Mouse (Mus musculus) neural tube, embryonic 12.5 days (tissue): ENCODE data around the gene Vasp. TPM values are rescaled to one million over a fixed set of nuclear protein-coding genes. Genes with fewer than 3 reads are reported as not detected.
"Not testable (repeated sequence)": the region's sequence is repeated elsewhere in the genome, so short reads cannot be mapped to it uniquely, and the experiment has no call there.

Source experiments
- ATAC-seq: fragments of 200-750 bp; cut with Nextera tagmentation; 2 replicates; pipeline ENCODE4 v1.8.0; 2017; ENCODE audit warnings: low read depth, mild to moderate bottlenecking, moderate TSS enrichment, moderate library complexity; ENCODE audit not compliant: low FRiP score
- H3K27ac ChIP-seq: fragments of 300-500 bp; sonication (generic); 2 replicates; pipeline ENCODE4 v1.5.1; 2016
- H3K27me3 ChIP-seq: fragments of 300-500 bp; sonication (generic); replicated peaks from 2 replicates; pipeline ENCODE4 v1.6.1; 2016; ENCODE audit warnings: mild to moderate bottlenecking
- H3K36me3 ChIP-seq: fragments of 300-500 bp; sonication (generic); 2 replicates; pipeline ENCODE4 v1.6.1; 2016; ENCODE audit warnings: mild to moderate bottlenecking
- H3K4me1 ChIP-seq: fragments of 300-500 bp; sonication (generic); 2 replicates; pipeline ENCODE4 v1.6.1; 2016
- H3K4me2 ChIP-seq: fragments of 300-500 bp; sonication (generic); replicated peaks from 2 replicates; pipeline ENCODE4 v1.6.1; 2016; ENCODE audit warnings: mild to moderate bottlenecking
- H3K4me3 ChIP-seq: fragments of 300-500 bp; sonication (generic); 2 replicates; pipeline ENCODE4 v1.5.1; 2016
- H3K9ac ChIP-seq: fragments of 300-500 bp; sonication (generic); 2 replicates; pipeline ENCODE4 v1.6.1; 2016; ENCODE audit warnings: mild to moderate bottlenecking
- H3K9me3 ChIP-seq: fragments of 300-500 bp; sonication (generic); 2 replicates; pipeline ENCODE4 v1.6.1; 2016; ENCODE audit warnings: mild to moderate bottlenecking
- WGBS: fragments of 180-500 bp; shearing (Covaris S2); methylation state at CpG from one replicate; pipeline ENCODE4 v1.1.7; 2016; 5-methylcytosine and 5-hydroxymethylcytosine counted together
- polyA plus RNA-seq: library from polyadenylated mRNA; unstranded; fragments of >200 nt; fragmentation: Nextera tagmentation; extraction: Ambion mirVana; gene quantifications from 2 replicates; pipeline ENCODE4 v1.2.1, GENCODE M21; 2016

Gene Vasp
- polyA plus RNA-seq, 1 experiment from 2014 or later: 53.4 TPM

- Histone ChIP-seq H3K27me3 (peaks cover 43% of the 10 kb centered on the region), H3K4me3 (peak overlapping the region; percentile 84), H3K4me2 (peak overlapping the region; percentile 86)
- 0 out of 2 replicates have a peak, but pooled peaks have one; percentile 1 for ATAC-seq
- WGBS: 35% methylated on average over 6 of the region's 6 CpGs
- H3K9ac ChIP-seq, H3K27ac ChIP-seq, H3K9me3 ChIP-seq, H3K36me3 ChIP-seq, H3K4me1 ChIP-seq: not testable (repeated sequence)
Observed at GRCm38 (mm10) chr7:19281680-19282304, 10.2 kb upstream of the Vasp start.

- Histone ChIP-seq H3K9me3 (no peaks in the 10 kb centered on the region), H3K4me2 (peak within 1 kb of the TSS; percentile 51), H3K27ac (no peak within 1 kb of the TSS), H3K27me3 (peaks cover 43% of the 10 kb centered on the region), H3K9ac (no peak within 1 kb of the TSS), H3K4me1 (peaks cover 8% of the 10 kb centered on the region), H3K36me3 (no peaks in the 10 kb centered on the region), H3K4me3 (peak within 1 kb of the TSS; percentile 24)
- ATAC-seq: no peak
- 1% methylated on average over 46 of the region's 46 CpGs for WGBS
Observed at GRCm38 (mm10) chr7:19279581-19280114, 8.0 kb upstream of the Vasp start, which contains the start of gene Ppm1n. Ppm1n (minus strand) TSS chr7:19280064.

- WGBS: 3% methylated on average over 34 of the region's 34 CpGs
- no peaks in the 10 kb centered on the region for H3K9me3 ChIP-seq
- no peak overlapping the region for H3K9ac ChIP-seq
- peaks cover 8% of the 10 kb centered on the region for H3K4me1 ChIP-seq
- peaks cover 43% of the 10 kb centered on the region for H3K27me3 ChIP-seq
- ATAC-seq: no peak
- H3K36me3 ChIP-seq: no peaks in the 10 kb centered on the region
- no peak overlapping the region for H3K27ac ChIP-seq
- peak overlapping the region; percentile 24 for H3K4me3 ChIP-seq
- H3K4me2 ChIP-seq: peak overlapping the region; percentile 51
Observed at GRCm38 (mm10) chr7:19279052-19279451, 7.4 kb upstream of the Vasp start.

GRCm38 (mm10) chr7:19276253-19276652 is 4.6 kb upstream of the Vasp start:
- H3K36me3 ChIP-seq: no peaks in the 10 kb centered on the region
- no peak overlapping the region for H3K9ac ChIP-seq
- H3K27ac ChIP-seq: no peak overlapping the region
- peaks cover 41% of the 10 kb centered on the region for H3K27me3 ChIP-seq
- H3K4me2 ChIP-seq: no peak overlapping the region
- no peaks in the 10 kb centered on the region for H3K9me3 ChIP-seq
- 53% methylated on average over 4 of the region's 4 CpGs for WGBS
- H3K4me3 ChIP-seq: no peak overlapping the region
- ATAC-seq: no peak
- H3K4me1 ChIP-seq: no peaks in the 10 kb centered on the region

GRCm38 (mm10) chr7:19272173-19272764 is 652 bp upstream of the Vasp start:
- peak; percentile 58 for ATAC-seq
- 0 out of 2 replicates have a peak, but pooled peaks cover 6% of the 10 kb centered on the region for H3K36me3 ChIP-seq
- peak overlapping the region; percentile 96 for H3K4me2 ChIP-seq
- H3K27ac ChIP-seq: peak overlapping the region; percentile 38; the same call in 1 of the 2 replicates
- WGBS: under 1% methylated on average over 33 of the region's 36 CpGs
- peak overlapping the region; percentile 97 for H3K4me3 ChIP-seq
- no peaks in the 10 kb centered on the region for H3K9me3 ChIP-seq
- H3K9ac ChIP-seq: peak overlapping the region; percentile 92
- peaks cover 21% of the 10 kb centered on the region for H3K4me1 ChIP-seq
- H3K27me3 ChIP-seq: peaks cover 4% of the 10 kb centered on the region; the same call in 1 of the 2 replicates

- peak overlapping the region; percentile 32; the same call in 1 of the 2 replicates for H3K27ac ChIP-seq
- H3K4me2 ChIP-seq: peak overlapping the region; percentile 96
- H3K9ac ChIP-seq: peak overlapping the region; percentile 92
- WGBS: under 1% methylated on average over 20 of the region's 21 CpGs
- H3K4me3 ChIP-seq: peak overlapping the region; percentile 97
- ATAC-seq: no peak
- no peaks in the 10 kb centered on the region for H3K9me3 ChIP-seq
- H3K27me3 ChIP-seq: no peaks in the 10 kb centered on the region
- H3K36me3 ChIP-seq: 0 out of 2 replicates have a peak, but pooled peaks cover 6% of the 10 kb centered on the region
- peaks cover 22% of the 10 kb centered on the region for H3K4me1 ChIP-seq
Observed at GRCm38 (mm10) chr7:19270509-19271237, 944 bp downstream of the Vasp start.

GRCm38 (mm10) chr7:19269721-19270441 is 1.7 kb downstream of the Vasp start:
- Histone ChIP-seq H3K9me3 (no peaks in the 10 kb centered on the region), H3K36me3 (peaks cover 7% of the 10 kb centered on the region; the same call in 1 of the 2 replicates), H3K9ac (peak overlapping the region; percentile 60), H3K27ac (no peak overlapping the region), H3K4me1 (peaks cover 24% of the 10 kb centered on the region), H3K4me2 (peak overlapping the region; percentile 96), H3K27me3 (no peaks in the 10 kb centered on the region), H3K4me3 (peak overlapping the region; percentile 97)
- no peak for ATAC-seq
- WGBS: under 1% methylated on average over 19 of the region's 19 CpGs

GRCm38 (mm10) chr7:19268993-19269681 is 2.5 kb downstream of the Vasp start:
- 48% methylated on average over 10 of the region's 10 CpGs for WGBS
- ATAC-seq: no peak
- Histone ChIP-seq H3K9me3 (no peaks in the 10 kb centered on the region), H3K27ac (no peak overlapping the region), H3K4me1 (peaks cover 24% of the 10 kb centered on the region), H3K27me3 (no peaks in the 10 kb centered on the region), H3K4me3 (peak overlapping the region; percentile 97), H3K4me2 (peak overlapping the region; percentile 96), H3K36me3 (peaks cover 14% of the 10 kb centered on the region), H3K9ac (peak overlapping the region; percentile 60)

GRCm38 (mm10) chr7:19267051-19267450 is 4.6 kb downstream of the Vasp start:
- H3K4me2 ChIP-seq: no peak overlapping the region
- H3K9ac ChIP-seq: no peak overlapping the region
- peaks cover 31% of the 10 kb centered on the region for H3K36me3 ChIP-seq
- H3K27ac ChIP-seq: no peak overlapping the region
- peaks cover 24% of the 10 kb centered on the region for H3K4me1 ChIP-seq
- H3K9me3 ChIP-seq: no peaks in the 10 kb centered on the region
- WGBS: 77% methylated on average over 10 of the region's 10 CpGs
- ATAC-seq: no peak
- no peaks in the 10 kb centered on the region for H3K27me3 ChIP-seq
- H3K4me3 ChIP-seq: no peak overlapping the region

GRCm38 (mm10) chr7:19265928-19266822 is 5.4 kb downstream of the Vasp start:
- no peak for ATAC-seq
- Histone ChIP-seq H3K4me2 (no peak overlapping the region), H3K4me3 (no peak overlapping the region), H3K9me3 (no peaks in the 10 kb centered on the region), H3K36me3 (peaks cover 39% of the 10 kb centered on the region), H3K27ac (no peak overlapping the region), H3K4me1 (peaks cover 23% of the 10 kb centered on the region), H3K9ac (no peak overlapping the region), H3K27me3 (no peaks in the 10 kb centered on the region)
- 87% methylated on average over 10 of the region's 10 CpGs for WGBS
